Mouse (Mus musculus) cerebellum, postnatal 36 days (tissue): Measurements from ENCODE around the gene Limch1.

ENCODE experiments used
- DNase-seq, 2 experiments: peaks; one replicate each; pipeline ENCODE4 v3.0.0; 2021 to 2022; ENCODE audit warnings: mixed read lengths in 2 of 2

Gene Limch1

GRCm38 (mm10) chr5:66886410-66887120 is 140.9 kb downstream of the Limch1 start:
- no peak for DNase-seq

DNA sequence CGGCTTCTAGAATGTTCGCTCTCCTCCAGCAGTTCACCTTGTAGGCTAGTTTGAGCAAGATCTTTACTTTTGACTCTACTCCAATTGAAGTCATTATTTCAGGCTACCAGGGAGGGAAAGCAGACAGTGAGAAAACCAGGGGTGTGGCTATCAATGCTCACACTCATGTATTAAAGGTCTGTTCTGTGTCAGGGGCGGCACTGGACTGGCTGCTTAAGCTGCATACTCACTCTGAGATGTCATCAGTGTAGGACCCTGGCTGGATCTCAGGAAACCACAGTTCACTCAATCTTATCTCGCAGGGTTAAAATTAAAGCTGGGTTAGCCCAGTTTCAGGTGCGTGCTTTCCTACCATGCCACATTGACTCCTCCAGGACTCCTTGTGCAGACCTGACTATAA is 142.4 kb downstream of the Limch1 start:
- DNase-seq: no peak

GRCm38 (mm10) chr5:66889337-66889736 is 143.7 kb downstream of the Limch1 start:
- DNase-seq: peak; percentile 31 to 34

DNA sequence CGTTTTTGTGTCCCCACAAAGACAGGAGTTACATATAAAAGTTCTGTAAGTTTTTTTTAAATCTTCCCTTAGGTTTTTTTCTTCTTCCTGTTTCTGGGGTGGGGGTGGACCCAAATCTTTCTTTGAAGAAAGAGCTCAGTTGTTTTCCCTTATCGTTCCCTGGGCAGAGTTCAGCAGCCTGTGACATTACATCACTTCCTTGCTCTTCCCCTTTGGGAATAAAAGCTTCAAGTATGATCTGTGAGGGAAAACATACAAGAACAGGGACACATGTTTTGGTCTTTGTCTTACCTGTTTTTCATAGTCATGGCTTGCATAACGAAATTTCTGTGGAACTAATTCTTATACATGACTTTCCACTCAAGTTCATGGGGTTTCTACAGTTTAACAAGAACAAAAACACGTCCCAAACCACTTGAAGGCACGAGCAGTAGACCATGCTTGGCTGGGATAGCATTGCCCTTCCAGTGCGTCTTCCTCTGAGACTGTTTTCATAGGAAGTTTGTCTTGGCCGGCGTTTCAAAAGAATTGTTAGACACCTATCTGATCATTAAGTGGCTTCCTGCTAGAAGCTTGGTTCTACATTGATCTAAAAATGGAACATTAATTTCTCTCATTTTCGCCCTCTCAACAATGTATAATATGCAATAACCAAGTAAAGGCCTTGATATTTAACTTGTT is 150.0 kb downstream of the Limch1 start:
- DNase-seq: no peak

- DNase-seq: no peak
These were observed 152.0 kb downstream of the Limch1 start for GRCm38 (mm10) chr5:66897584-66897983.

DNA sequence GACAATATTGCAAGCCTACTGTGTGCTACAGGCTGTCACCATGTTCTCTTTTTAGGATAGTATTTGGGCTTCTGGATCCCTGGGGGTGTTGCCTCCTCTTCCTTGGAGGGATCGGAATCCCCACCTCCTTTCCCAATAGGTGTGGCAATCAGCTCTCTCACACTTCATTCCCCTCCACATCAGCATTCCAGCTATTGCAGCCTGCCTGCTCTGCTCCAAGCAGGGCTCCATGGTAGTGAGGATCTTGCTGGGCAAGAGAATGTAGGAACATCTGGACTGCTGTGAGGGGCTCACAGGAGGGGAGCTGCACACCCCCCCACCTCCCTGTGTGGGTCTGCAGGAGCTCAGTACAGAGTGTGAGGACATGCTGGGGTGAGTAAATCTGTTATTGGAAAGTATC is 152.6 kb downstream of the Limch1 start:
- DNase-seq: no peak

DNA sequence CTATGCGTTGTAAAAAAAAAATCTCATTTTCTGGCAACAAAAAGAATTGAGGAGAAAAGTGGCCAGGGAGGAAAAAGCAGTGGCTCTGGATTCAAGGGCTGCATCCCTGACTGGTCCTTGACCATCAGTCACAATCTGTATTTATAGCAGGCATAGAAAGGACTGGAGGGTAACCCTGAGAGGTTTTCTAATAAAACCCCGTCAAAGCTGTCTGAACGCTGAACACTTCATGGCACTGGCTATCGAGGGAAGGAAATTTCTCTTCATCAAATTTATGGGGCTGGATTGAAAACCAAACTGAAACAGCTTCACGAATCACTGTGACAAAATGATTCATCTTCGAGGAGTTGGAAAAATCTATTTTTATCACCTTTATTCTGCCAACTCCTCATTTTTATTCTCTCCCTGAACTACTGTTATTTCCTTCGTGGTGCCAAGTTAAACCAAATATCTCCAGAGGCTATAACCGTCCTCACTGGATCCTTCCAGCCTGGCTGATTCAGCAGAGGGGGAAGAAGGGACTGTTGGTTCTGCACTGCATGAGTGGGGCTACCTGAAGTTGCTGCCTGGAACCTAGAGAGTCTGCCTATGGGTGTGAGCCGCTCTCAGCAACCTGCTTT is 153.3 kb downstream of the Limch1 start:
- no peak for DNase-seq

- DNase-seq: no peak
These were observed 155.5 kb downstream of the Limch1 start for GRCm38 (mm10) chr5:66901116-66901515.

DNA sequence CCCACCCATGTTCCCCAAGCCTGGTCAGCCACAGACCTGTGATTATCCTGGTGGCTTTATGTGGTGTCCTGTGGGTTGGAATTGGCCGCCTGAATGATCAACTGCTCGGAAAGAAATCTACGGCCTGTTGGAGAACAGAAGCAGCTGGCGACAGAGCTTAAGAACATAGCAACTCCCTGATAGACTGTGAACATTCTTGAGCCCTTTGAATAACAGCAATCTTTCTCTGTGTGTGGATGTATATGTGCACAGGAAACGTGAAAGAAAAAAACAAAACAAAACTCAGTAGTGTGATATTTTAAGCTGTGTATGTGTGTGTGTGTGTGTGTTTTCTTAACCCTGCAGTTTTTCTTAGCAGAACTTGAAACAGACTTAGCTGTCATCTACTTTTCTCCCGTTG is 159.2 kb downstream of the Limch1 start:
- no peak for DNase-seq

GRCm38 (mm10) chr5:66908883-66909282 is 163.3 kb downstream of the Limch1 start:
- DNase-seq: peak; percentile 44 to 49

- no peak for DNase-seq
These were observed 164.3 kb downstream of the Limch1 start for GRCm38 (mm10) chr5:66909962-66910361.

GRCm38 (mm10) chr5:66910610-66911009 is 165.0 kb downstream of the Limch1 start:
- DNase-seq: no peak

GRCm38 (mm10) chr5:66911068-66911467 is 165.4 kb downstream of the Limch1 start:
- DNase-seq: no peak

GRCm38 (mm10) chr5:66913791-66914190 is 168.2 kb downstream of the Limch1 start:
- no peak for DNase-seq

DNA sequence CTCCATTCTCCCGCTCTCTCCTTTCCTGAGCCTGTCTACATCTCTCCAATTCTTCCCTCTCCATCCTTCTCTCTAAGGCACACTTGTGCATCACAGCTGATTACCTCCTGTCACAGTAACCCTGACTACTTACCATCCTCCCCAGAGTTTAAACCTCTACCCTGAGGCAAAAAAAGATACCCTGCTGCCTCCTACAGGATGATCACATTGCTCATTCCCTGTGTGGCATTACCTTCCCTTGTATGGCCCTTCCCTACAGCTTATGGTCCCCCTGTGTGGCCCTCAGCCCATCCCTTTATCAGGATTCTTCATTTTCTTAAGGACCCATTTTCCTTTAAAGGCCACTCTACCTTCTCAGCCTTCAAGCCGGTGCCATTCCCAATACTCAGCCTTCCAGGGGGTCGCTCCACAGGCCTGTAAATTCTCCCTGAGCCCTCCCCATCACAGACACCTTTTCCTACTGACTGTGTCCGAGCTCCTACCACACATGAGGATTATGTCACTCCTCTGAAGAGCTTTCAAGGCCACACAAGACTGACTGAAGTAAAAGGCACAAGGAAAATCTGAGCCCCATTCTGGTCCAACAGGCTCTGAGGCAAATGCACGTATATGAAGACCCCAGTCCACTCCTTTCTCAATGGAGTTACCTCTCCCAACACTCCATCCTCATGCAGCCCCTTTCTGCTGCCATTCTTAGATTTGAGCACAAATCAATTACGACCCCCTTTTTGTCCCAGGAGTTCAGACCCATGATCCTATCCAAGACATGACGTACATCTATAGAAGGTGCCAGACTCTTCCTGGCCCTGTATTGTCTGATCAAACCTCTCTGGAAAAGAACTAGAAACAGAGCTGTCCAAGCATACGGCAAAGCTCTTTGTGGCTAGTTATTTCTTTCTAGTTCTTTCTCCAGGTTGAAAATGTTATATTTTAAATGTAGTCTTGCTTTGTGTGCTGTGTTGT is 172.0 kb downstream of the Limch1 start:
- DNase-seq: no peak

DNA sequence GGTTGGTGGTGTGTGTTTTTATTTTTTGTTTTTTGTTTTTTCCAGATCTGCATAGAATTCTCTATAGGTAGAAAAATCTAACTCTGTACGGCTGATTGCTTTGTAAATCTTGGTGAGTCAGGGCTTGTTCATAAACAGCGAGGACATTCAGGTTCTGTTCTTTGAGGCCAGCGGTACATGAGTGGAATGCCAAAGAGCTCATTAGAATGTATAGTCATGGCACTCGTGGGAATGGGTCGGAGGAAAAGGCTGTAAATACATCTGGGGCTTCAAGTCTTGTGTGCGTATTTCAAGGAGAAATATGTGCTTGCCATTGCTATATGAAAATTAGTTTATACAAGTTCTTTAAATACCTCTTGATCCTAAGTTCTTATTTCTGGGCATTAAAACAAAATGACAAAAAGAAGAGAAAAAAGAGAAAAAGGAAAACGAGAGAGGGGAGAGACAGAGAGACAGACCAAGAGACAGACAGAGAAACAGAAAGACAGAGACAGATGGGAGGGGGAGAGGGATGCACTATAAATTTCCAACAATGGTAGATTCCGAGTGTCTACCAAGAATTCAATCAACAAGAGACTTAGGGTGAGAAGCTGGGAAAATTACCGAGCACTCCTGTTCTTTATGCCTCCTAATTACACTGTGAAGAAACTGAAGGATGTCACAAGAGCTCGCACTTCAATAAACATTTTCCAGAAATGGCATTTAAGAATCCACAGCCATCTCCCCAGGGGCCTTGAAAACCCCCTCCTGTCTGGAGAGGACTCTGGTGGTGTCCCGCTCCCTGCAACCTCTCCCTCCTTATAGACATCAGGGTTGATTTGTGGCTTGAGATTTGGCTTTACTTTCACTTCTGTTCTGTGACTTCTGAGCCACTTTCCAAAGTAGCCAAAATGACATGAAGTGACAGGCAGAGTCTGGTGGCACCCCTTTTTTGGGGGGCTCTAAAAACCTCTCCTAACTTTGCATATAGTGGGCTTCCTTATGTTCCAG is 173.0 kb downstream of the Limch1 start:
- no peak for DNase-seq

GRCm38 (mm10) chr5:66922582-66922981 is 177.0 kb downstream of the Limch1 start:
- DNase-seq: peak; percentile 10 to 28

GRCm38 (mm10) chr5:66929291-66929690 is 183.7 kb downstream of the Limch1 start:
- no peak for DNase-seq

DNA sequence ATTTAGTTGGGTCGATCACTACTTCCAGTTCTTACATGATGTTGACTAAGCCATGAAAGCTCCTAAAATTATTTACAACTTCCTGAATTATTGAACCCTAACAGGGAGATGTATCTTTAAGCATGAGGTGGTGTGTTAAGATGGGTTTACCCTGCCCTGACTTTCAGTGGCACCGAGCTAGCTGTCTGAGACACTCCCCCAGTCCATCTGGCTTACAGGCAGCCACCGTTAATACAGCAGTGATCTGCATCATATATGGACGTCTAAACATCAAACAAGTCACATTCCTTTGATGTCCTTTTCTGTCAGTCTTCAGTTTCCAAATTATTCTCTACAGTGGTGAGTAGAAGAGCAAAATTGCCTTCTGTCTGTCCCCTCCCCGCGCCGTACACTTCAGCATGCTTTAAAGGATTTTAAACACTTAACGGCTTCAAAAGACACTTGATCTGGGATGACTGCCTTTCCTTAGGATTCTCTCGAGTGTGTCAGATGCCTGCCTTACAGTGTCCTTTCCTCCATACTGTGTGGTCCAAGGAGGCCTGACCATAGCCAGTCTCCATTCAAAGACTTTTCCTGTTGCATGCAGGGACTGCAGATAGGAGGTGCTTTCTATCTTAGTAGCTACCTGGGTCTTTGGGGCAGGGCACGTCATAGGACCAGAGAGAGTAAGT is 187.6 kb downstream of the Limch1 start:
- DNase-seq: no peak

GRCm38 (mm10) chr5:66934585-66934984 is 189.0 kb downstream of the Limch1 start:
- DNase-seq: no peak

DNA sequence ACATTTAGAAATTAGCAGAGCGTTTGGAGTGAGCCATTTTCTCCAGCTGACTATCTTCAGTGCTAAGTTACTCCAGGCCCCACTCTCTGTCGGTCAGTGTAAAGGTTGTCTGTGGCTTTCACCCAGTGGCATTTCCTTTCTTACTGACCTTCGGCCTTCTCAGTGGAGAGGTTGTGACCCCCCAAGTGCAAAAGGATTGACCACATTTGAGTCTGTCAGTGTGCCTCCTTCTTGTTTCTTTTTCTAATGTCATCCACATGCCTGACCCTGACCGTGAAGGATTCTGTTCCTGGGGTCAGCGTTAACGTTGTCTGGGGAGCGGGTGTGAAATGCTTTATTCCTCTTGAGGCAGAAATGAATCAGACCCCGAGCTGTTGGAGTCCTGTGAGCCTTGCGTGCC is 191.7 kb downstream of the Limch1 start:
- no peak for DNase-seq
